Mouse (Mus musculus): ENCODE measurements at regions not wholly inside any gene's neighbourhood (a gene's known extent, or its start where the extent isn't known, plus 50 kb on each side); places are given as distances from the start of the nearest gene placed in this dataset.

DNA sequence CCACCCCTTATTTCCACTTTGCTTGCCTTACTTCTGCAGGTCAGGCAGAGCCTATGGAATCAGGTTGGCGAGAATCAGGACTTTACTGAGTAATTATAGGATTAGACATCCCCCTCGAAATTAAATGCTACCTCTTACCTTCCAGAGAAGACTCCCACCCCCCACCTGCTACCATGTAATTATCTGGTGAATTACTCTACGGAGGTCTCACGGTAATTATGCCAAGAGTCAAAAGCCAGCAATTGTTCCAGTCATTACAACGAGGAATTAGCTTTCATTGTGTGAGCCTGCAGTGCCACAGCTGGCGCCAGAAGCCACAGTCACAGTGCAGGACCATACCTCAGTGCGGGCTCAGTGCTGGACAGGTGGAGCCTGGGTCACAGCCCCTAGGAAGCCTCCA, 72.4 kb downstream of the Tpra1 start:
- H3K27ac ChIP-seq: no peak overlapping the region
- H3K4me1 ChIP-seq (ENCODE audit: control insufficient read depth, insufficient read depth, low read length): no peaks in the 10 kb centered on the region
- H3K79me2 ChIP-seq (replicated peaks; ENCODE audit: control insufficient read depth, insufficient read depth, low read length): no peaks in the 10 kb centered on the region
- no peaks in the 10 kb centered on the region for H3K36me3 ChIP-seq (ENCODE audit: control insufficient read depth, insufficient read depth, low read length)
- TF ChIP-seq EP300 (IDR thresholded peaks at IDR 0.05; ENCODE audit: insufficient read depth, low read depth, low read length) (no peak), POLR2A (IDR thresholded peaks at IDR 0.05; ENCODE audit: insufficient read depth, low read depth, low read length) (no peak), CTCF (IDR thresholded peaks at IDR 0.05) (no peak)
- no peak for DNase-seq
- H3K9ac ChIP-seq (ENCODE audit: low read depth, low read length): no peak overlapping the region
- 69% methylated on average over 7 of the region's 7 CpGs for WGBS
- no peak overlapping the region for H3K4me3 ChIP-seq
- intact Hi-C loops (cut with DNase I): no loop called here
- 0 out of 2 replicates have a peak, but pooled peaks cover 1% of the 10 kb centered on the region for H3K27me3 ChIP-seq (ENCODE audit: control insufficient read depth, insufficient read depth, low read length)

DNA sequence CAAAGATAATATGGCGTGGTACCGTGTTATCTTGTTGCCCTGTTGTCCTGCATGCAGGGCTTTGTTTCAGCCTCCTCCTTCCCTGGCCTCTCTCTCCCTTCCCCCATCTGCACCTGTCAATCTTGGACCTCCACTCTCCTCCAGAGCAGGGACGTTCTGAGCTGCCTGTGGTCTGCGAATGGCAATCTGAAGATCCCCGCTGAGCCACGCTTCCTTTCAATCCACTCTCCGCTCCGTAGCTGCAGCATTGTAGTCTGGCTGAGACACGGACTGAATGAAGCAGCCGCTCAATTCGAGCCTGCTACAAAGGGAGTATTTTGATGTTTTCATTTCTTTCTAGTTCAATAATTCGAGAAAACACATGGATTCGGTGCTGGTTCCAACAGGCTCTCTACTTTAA, 74.5 kb downstream of the Tpra1 start:
- DNase-seq: no peak
- intact Hi-C loops (cut with DNase I): no loop called here
- Histone ChIP-seq H3K4me3 (no peak overlapping the region), H3K4me1 (ENCODE audit: control insufficient read depth, insufficient read depth, low read length) (no peaks in the 10 kb centered on the region), H3K79me2 (replicated peaks; ENCODE audit: control insufficient read depth, insufficient read depth, low read length) (no peaks in the 10 kb centered on the region), H3K27me3 (ENCODE audit: control insufficient read depth, insufficient read depth, low read length) (0 out of 2 replicates have a peak, but pooled peaks cover 1% of the 10 kb centered on the region), H3K36me3 (ENCODE audit: control insufficient read depth, insufficient read depth, low read length) (no peaks in the 10 kb centered on the region), H3K9ac (ENCODE audit: low read depth, low read length) (no peak overlapping the region), H3K27ac (no peak overlapping the region)
- no peak for TF ChIP-seq CTCF (IDR thresholded peaks at IDR 0.05)
- WGBS: 14% methylated on average over 13 of the region's 13 CpGs

GRCm38 (mm10) chr6:88976994-88977393, 74.9 kb downstream of the Tpra1 start:
- no peak for DNase-seq

DNA sequence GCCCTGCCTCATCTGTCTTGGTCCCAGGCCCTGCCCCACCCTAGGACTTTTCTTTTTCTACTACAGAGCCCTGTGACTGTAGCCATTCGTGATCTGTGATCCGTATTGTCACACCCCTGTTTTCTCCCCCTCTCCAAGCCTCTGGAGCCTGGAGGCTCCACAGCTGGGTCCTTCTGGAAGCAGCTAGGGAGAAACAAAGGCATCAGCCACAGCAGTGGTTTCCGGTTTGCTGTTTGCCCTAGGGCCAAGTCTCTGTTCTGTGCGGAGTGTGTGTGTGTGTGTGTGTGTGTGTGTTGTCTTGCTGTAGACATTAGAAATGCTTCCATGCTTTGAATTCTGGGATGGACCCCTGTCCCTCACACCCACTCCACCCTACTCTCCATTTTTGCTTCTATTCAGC, 76.9 kb downstream of the Tpra1 start:
- intact Hi-C loops (cut with DNase I): no loop called here
- H3K4me3 ChIP-seq: no peak overlapping the region
- no peak for DNase-seq

More at GRCm38 (mm10) chr6:88976994-88977393, 74.9 kb downstream of the Tpra1 start:
- intact Hi-C loops (cut with DNase I): no loop called here
- Histone ChIP-seq H3K4me1 (ENCODE audit: control insufficient read depth, insufficient read depth, low read length) (no peaks in the 10 kb centered on the region), H3K27me3 (ENCODE audit: control insufficient read depth, insufficient read depth, low read length) (0 out of 2 replicates have a peak, but pooled peaks cover 1% of the 10 kb centered on the region), H3K4me3 (no peak overlapping the region), H3K36me3 (ENCODE audit: control insufficient read depth, insufficient read depth, low read length) (no peaks in the 10 kb centered on the region), H3K27ac (no peak overlapping the region), H3K9ac (ENCODE audit: low read depth, low read length) (no peak overlapping the region), H3K79me2 (replicated peaks; ENCODE audit: control insufficient read depth, insufficient read depth, low read length) (no peaks in the 10 kb centered on the region)
- TF ChIP-seq EP300 (IDR thresholded peaks at IDR 0.05; ENCODE audit: insufficient read depth, low read depth, low read length): no peak
- no peak for TF ChIP-seq POLR2A (IDR thresholded peaks at IDR 0.05; ENCODE audit: insufficient read depth, low read depth, low read length)
- no peak for TF ChIP-seq CTCF (IDR thresholded peaks at IDR 0.05)
- WGBS: 5% methylated on average over 8 of the region's 8 CpGs

DNA sequence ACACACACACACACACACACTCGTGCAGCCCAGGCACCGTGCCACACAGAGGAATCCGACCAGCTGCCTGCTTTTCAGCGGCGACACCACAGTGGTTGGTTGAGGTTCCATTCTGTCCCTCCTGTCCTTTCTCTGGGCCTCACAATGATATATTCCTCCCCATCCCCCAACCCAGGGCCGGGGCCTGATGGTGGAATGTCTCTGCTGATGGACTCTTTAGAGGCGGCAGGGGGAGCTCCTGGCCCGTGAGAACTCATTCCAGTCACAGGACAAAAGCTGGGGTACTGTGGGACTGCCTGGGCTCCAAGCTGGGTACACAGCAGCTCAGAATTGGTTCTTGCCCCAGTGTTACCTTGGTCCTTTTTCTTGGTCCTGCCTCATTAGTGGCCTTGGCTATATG, 78.1 kb downstream of the Tpra1 start:
- no peaks in the 10 kb centered on the region for H3K79me2 ChIP-seq (replicated peaks; ENCODE audit: control insufficient read depth, insufficient read depth, low read length)
- WGBS: 9% methylated on average over 8 of the region's 8 CpGs
- H3K9ac ChIP-seq (ENCODE audit: low read depth, low read length): no peak overlapping the region
- no peak overlapping the region for H3K4me3 ChIP-seq
- no peaks in the 10 kb centered on the region for H3K36me3 ChIP-seq (ENCODE audit: control insufficient read depth, insufficient read depth, low read length)
- 0 out of 2 replicates have a peak, but pooled peaks cover 1% of the 10 kb centered on the region for H3K27me3 ChIP-seq (ENCODE audit: control insufficient read depth, insufficient read depth, low read length)
- H3K27ac ChIP-seq: no peak overlapping the region
- peak; percentile 39 to 52 for DNase-seq
- H3K4me1 ChIP-seq (ENCODE audit: control insufficient read depth, insufficient read depth, low read length): no peaks in the 10 kb centered on the region
- peak; percentile 70 for TF ChIP-seq CTCF (IDR thresholded peaks at IDR 0.05)
- TF ChIP-seq EP300 (IDR thresholded peaks at IDR 0.05; ENCODE audit: insufficient read depth, low read depth, low read length): no peak
- TF ChIP-seq POLR2A (IDR thresholded peaks at IDR 0.05; ENCODE audit: insufficient read depth, low read depth, low read length): no peak
- intact Hi-C loops (cut with DNase I): loop anchor here (2.0 kb wide), 1 partner anchor 573 kb away; no protein-coding TSS in a partner anchor

More for the DNA sequence above, 76.9 kb downstream of the Tpra1 start:
- H3K79me2 ChIP-seq (replicated peaks; ENCODE audit: control insufficient read depth, insufficient read depth, low read length): no peaks in the 10 kb centered on the region
- no peaks in the 10 kb centered on the region for H3K4me1 ChIP-seq (ENCODE audit: control insufficient read depth, insufficient read depth, low read length)
- TF ChIP-seq POLR2A (IDR thresholded peaks at IDR 0.05; ENCODE audit: insufficient read depth, low read depth, low read length): no peak
- TF ChIP-seq CTCF (IDR thresholded peaks at IDR 0.05): no peak
- TF ChIP-seq EP300 (IDR thresholded peaks at IDR 0.05; ENCODE audit: insufficient read depth, low read depth, low read length): no peak
- H3K9ac ChIP-seq (ENCODE audit: low read depth, low read length): no peak overlapping the region
- 0 out of 2 replicates have a peak, but pooled peaks cover 1% of the 10 kb centered on the region for H3K27me3 ChIP-seq (ENCODE audit: control insufficient read depth, insufficient read depth, low read length)
- WGBS: 62% methylated on average over 4 of the region's 4 CpGs
- no peaks in the 10 kb centered on the region for H3K36me3 ChIP-seq (ENCODE audit: control insufficient read depth, insufficient read depth, low read length)
- H3K27ac ChIP-seq: no peak overlapping the region

DNA sequence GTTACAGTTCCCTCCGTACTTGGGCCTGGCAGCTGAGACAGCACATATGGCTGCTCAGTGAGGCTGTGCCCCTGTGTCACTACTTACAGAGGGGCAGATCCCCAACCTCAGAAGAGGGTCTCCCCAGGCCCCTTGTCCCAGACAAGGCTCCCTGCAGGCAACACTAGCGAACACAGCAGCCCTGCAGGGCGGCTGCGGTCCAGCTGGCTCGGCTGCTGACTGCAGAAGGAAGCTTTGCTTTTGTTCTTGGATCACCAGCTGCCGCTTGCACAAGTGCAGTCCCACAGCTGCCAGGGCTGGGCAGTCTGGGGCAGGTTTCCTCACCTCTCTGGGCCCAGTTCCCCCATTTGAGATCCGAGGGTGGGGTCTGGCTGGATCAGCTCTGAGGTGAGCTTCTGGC, 79.5 kb downstream of the Tpra1 start:
- H3K4me3 ChIP-seq: no peak overlapping the region
- H3K4me1 ChIP-seq (ENCODE audit: control insufficient read depth, insufficient read depth, low read length): no peaks in the 10 kb centered on the region
- DNase-seq: no peak
- no peaks in the 10 kb centered on the region for H3K79me2 ChIP-seq (replicated peaks; ENCODE audit: control insufficient read depth, insufficient read depth, low read length)
- WGBS: 61% methylated on average over 7 of the region's 7 CpGs
- TF ChIP-seq POLR2A (IDR thresholded peaks at IDR 0.05; ENCODE audit: insufficient read depth, low read depth, low read length) (no peak), EP300 (IDR thresholded peaks at IDR 0.05; ENCODE audit: insufficient read depth, low read depth, low read length) (no peak), CTCF (IDR thresholded peaks at IDR 0.05) (no peak)
- 0 out of 2 replicates have a peak, but pooled peaks cover 1% of the 10 kb centered on the region for H3K27me3 ChIP-seq (ENCODE audit: control insufficient read depth, insufficient read depth, low read length)
- H3K9ac ChIP-seq (ENCODE audit: low read depth, low read length): no peak overlapping the region
- intact Hi-C loops (cut with DNase I): loop anchor here (2.0 kb wide), 1 partner anchor 571 kb away; no protein-coding TSS in a partner anchor
- H3K36me3 ChIP-seq (ENCODE audit: control insufficient read depth, insufficient read depth, low read length): no peaks in the 10 kb centered on the region
- H3K27ac ChIP-seq: no peak overlapping the region
